8 mouse cellular contexts compared by ENCODE assay signal in genomic region chr2:164878509-164879227, GRCm38 (mm10). TPM values are rescaled to one million over a fixed set of nuclear protein-coding genes. Genes with fewer than 3 reads are reported as not detected.
DNase-seq lines count a peak whose midpoint lies in the region; ATAC-seq and TF ChIP-seq lines count a peak whose summit lies in the region.

No protein-coding gene starts in this region.

- no peaks in the 10 kb centered on the region for H3K9me3 ChIP-seq in forebrain, embryonic 10.5 days
- H3K9me3 ChIP-seq in limb, embryonic 12.5 days = no peaks in the 10 kb centered on the region
- H3K9me3 ChIP-seq in midbrain, embryonic 12.5 days = no peaks in the 10 kb centered on the region

- peak overlapping the region; percentile 100 for H3K27ac ChIP-seq in left cerebral cortex, adult 2 months
- peak overlapping the region; percentile 100 for H3K27ac ChIP-seq in forebrain, embryonic 10.5 days
- H3K27ac ChIP-seq in limb, embryonic 12.5 days = peak overlapping the region; percentile 100
- H3K27ac ChIP-seq in midbrain, embryonic 12.5 days (replicated peaks) = peak overlapping the region; percentile 99

- peak overlapping the region; percentile 99 for H3K9ac ChIP-seq in limb, embryonic 12.5 days (replicated peaks)
- peak overlapping the region; percentile 97 for H3K9ac ChIP-seq in midbrain, embryonic 12.5 days (replicated peaks)

- H3K4me2 ChIP-seq in limb, embryonic 12.5 days = peak overlapping the region; percentile 88
- peak overlapping the region; percentile 96 for H3K4me2 ChIP-seq in midbrain, embryonic 12.5 days (replicated peaks)

- DNase-seq in left cerebral cortex, adult 2 months (ENCODE audit: extremely low spot score in 1 of 2, low spot score in 2 of 2) = peak in 1 of 2 experiments; percentile 53
- DNase-seq in left cerebral cortex, postnatal 36 days (ENCODE audit: low spot score in 2 of 2) = no peak
- DNase-seq in c-Kit-negative CD71-positive TER-119-positive erythroid progenitor cells, embryonic 14.5 days (ENCODE audit: low read depth, low spot score) = peak; percentile 65
- DNase-seq in forebrain, embryonic 10.5 days (ENCODE audit: extremely low spot score, low spot score) = peak; percentile 61
- DNase-seq in heart, postnatal 4 days = peak; percentile 68
- DNase-seq in splenic B cell, adult 2 months (ENCODE audit: low read depth, low spot score) = peak; percentile 67

- 5% methylated on average over 28 of the region's 28 CpGs for WGBS in forebrain, embryonic 10.5 days
- WGBS in limb, embryonic 12.5 days = 3% methylated on average over 28 of the region's 28 CpGs
- 2% methylated on average over 28 of the region's 28 CpGs for whole genome bisulfite sequencing in midbrain, embryonic 12.5 days

- peaks cover 54% of the 10 kb centered on the region for H3K4me1 ChIP-seq in forebrain, embryonic 10.5 days
- H3K4me1 ChIP-seq in limb, embryonic 12.5 days (replicated peaks) = peaks cover 35% of the 10 kb centered on the region
- H3K4me1 ChIP-seq in midbrain, embryonic 12.5 days = peaks cover 32% of the 10 kb centered on the region

- TF ChIP-seq CTCF in left cerebral cortex, adult 2 months (IDR thresholded peaks at IDR 0.05) = no peak; the same call in none of the 2 replicates

- ATAC-seq in limb, embryonic 12.5 days (ENCODE audit: insufficient number of reproducible peaks, insufficient read depth, low FRiP score, low TSS enrichment, low read depth) = peak; percentile 54
- peak; percentile 59 for ATAC-seq in midbrain, embryonic 12.5 days (ENCODE audit: low FRiP score, low read depth)

- no peaks in the 10 kb centered on the region for H3K27me3 ChIP-seq in forebrain, embryonic 10.5 days (ENCODE audit: poor library complexity, severe bottlenecking)
- no peaks in the 10 kb centered on the region for H3K27me3 ChIP-seq in limb, embryonic 12.5 days
- no peaks in the 10 kb centered on the region for H3K27me3 ChIP-seq in midbrain, embryonic 12.5 days
- no peaks in the 10 kb centered on the region for H3K27me3 ChIP-seq in splenic B cell, adult 2 months (ENCODE audit: control insufficient read depth, insufficient read depth, low read length, poor library complexity, severe bottlenecking)

- intact Hi-C loops in left cerebral cortex, adult 2 months (cut with DNase I) = loop anchor here (1.0 kb wide), 2 partner anchors 33 to 45 kb away; partner anchors contain the start of genes Neurl2 and Zfp335
- intact Hi-C loops in left cerebral cortex, postnatal 36 days (cut with DNase I) = loop anchor here (2.0 kb wide), 2 partner anchors 32 to 44 kb away; partner anchors contain the start of gene Zfp335

- peak overlapping the region; percentile 89 for H3K4me3 ChIP-seq in left cerebral cortex, adult 2 months
- H3K4me3 ChIP-seq in forebrain, embryonic 10.5 days = peak overlapping the region; percentile 94
- H3K4me3 ChIP-seq in limb, embryonic 12.5 days (replicated peaks) = peak overlapping the region; percentile 87
- H3K4me3 ChIP-seq in midbrain, embryonic 12.5 days = peak overlapping the region; percentile 73

- peaks cover 20% of the 10 kb centered on the region for H3K36me3 ChIP-seq in forebrain, embryonic 10.5 days (replicated peaks)
- peaks cover 18% of the 10 kb centered on the region for H3K36me3 ChIP-seq in limb, embryonic 12.5 days
- H3K36me3 ChIP-seq in midbrain, embryonic 12.5 days = peaks cover 7% of the 10 kb centered on the region
- peaks cover 3% of the 10 kb centered on the region; the same call in 1 of the 2 replicates for H3K36me3 ChIP-seq in splenic B cell, adult 2 months (ENCODE audit: control insufficient read depth, insufficient read depth, low read length, poor library complexity, severe bottlenecking)

RNA-seq across cellular contexts. Expression of gene Pcif1, which starts 0.4 kb away (rescaled TPM):
- 10 to 100 TPM; 44.8 to 48.8 TPM for total RNA-seq in left cerebral cortex, adult 2 months (2021)
- total RNA-seq in left cerebral cortex, postnatal 36 days (2021) = 10 to 100 TPM; 42.8 to 46.7 TPM
- polyA plus RNA-seq in forebrain, embryonic 10.5 days (2016; fragmentation: Nextera tagmentation; extraction: Ambion mirVana) = 78.3 and 84.6 TPM in 2 replicates
- total RNA-seq in heart, postnatal 4 days (2021) = 10 to 100 TPM; 47.0 to 48.2 TPM
- polyA plus RNA-seq in limb, embryonic 12.5 days (2016; fragmentation: Nextera tagmentation; extraction: Ambion mirVana) = 82.6 and 97.6 TPM in 2 replicates
- polyA plus RNA-seq in midbrain, embryonic 12.5 days (2016; fragmentation: Nextera tagmentation; extraction: Ambion mirVana) = 87.0 and 96.9 TPM in 2 replicates

RNA-seq across cellular contexts. Expression of gene Pltp, which starts 21.2 kb away (rescaled TPM):
- 10 to 100 TPM; 78.1 to 82.4 TPM for total RNA-seq in left cerebral cortex, adult 2 months (2021)
- total RNA-seq in left cerebral cortex, postnatal 36 days (2021) = 10 to 100 TPM; 81.9 to 86.4 TPM
- polyA plus RNA-seq in forebrain, embryonic 10.5 days (2016; fragmentation: Nextera tagmentation; extraction: Ambion mirVana) = 36.6 and 40.0 TPM in 2 replicates
- total RNA-seq in heart, postnatal 4 days (2021) = 10 to 100 TPM; 13.2 to 20.5 TPM
- polyA plus RNA-seq in limb, embryonic 12.5 days (2016; fragmentation: Nextera tagmentation; extraction: Ambion mirVana) = 32.6 and 37.0 TPM in 2 replicates
- polyA plus RNA-seq in midbrain, embryonic 12.5 days (2016; fragmentation: Nextera tagmentation; extraction: Ambion mirVana) = 90.2 and 113 TPM in 2 replicates

RNA-seq across cellular contexts. Expression of gene Zfp335, which starts 32.9 kb away (rescaled TPM):
- total RNA-seq in left cerebral cortex, adult 2 months (2021) = 10 to 100 TPM; 27.2 to 28.0 TPM
- total RNA-seq in left cerebral cortex, postnatal 36 days (2021) = 10 to 100 TPM; 22.6 to 28.5 TPM
- 16.0 and 16.6 TPM in 2 replicates for polyA plus RNA-seq in forebrain, embryonic 10.5 days (2016; fragmentation: Nextera tagmentation; extraction: Ambion mirVana)
- 10 to 100 TPM; 14.7 to 15.8 TPM for total RNA-seq in heart, postnatal 4 days (2021)
- 14.4 and 17.4 TPM in 2 replicates for polyA plus RNA-seq in limb, embryonic 12.5 days (2016; fragmentation: Nextera tagmentation; extraction: Ambion mirVana)
- polyA plus RNA-seq in midbrain, embryonic 12.5 days (2016; fragmentation: Nextera tagmentation; extraction: Ambion mirVana) = 17.5 and 17.7 TPM in 2 replicates

RNA-seq across cellular contexts. Expression of gene Neurl2, which starts 45.4 kb away (rescaled TPM):
- total RNA-seq in left cerebral cortex, adult 2 months (2021) = 1 to 10 TPM; 3.9 to 5.3 TPM
- total RNA-seq in left cerebral cortex, postnatal 36 days (2021) = 1 to 10 TPM; 3.8 to 5.3 TPM
- polyA plus RNA-seq in forebrain, embryonic 10.5 days (2016; fragmentation: Nextera tagmentation; extraction: Ambion mirVana) = 3.9 and 4.5 TPM in 2 replicates
- 10 to 100 TPM; 33.3 to 34.0 TPM for total RNA-seq in heart, postnatal 4 days (2021)
- polyA plus RNA-seq in limb, embryonic 12.5 days (2016; fragmentation: Nextera tagmentation; extraction: Ambion mirVana) = 6.3 and 6.8 TPM in 2 replicates
- 4.4 and 5.2 TPM in 2 replicates for polyA plus RNA-seq in midbrain, embryonic 12.5 days (2016; fragmentation: Nextera tagmentation; extraction: Ambion mirVana)

RNA-seq across cellular contexts. Expression of gene Ctsa, which starts 46.0 kb away (rescaled TPM):
- total RNA-seq in left cerebral cortex, adult 2 months (2021) = 10 to 100 TPM; 89.5 to 96.2 TPM
- 100 to 1,000 TPM; 104 to 105 TPM for total RNA-seq in left cerebral cortex, postnatal 36 days (2021)
- polyA plus RNA-seq in forebrain, embryonic 10.5 days (2016; fragmentation: Nextera tagmentation; extraction: Ambion mirVana) = 77.8 and 80.4 TPM in 2 replicates
- total RNA-seq in heart, postnatal 4 days (2021) = 100 to 1,000 TPM; 101 to 104 TPM
- polyA plus RNA-seq in limb, embryonic 12.5 days (2016; fragmentation: Nextera tagmentation; extraction: Ambion mirVana) = 103 and 107 TPM in 2 replicates
- polyA plus RNA-seq in midbrain, embryonic 12.5 days (2016; fragmentation: Nextera tagmentation; extraction: Ambion mirVana) = 98.8 and 101 TPM in 2 replicates

Comparison
In these comparisons a context has a peak if more than half of its experiments do, and no peak if none do; other contexts are left out.
1. DNase-seq: peak in c-Kit-negative CD71-positive TER-119-positive erythroid progenitor cells, embryonic 14.5 days (single experiment), forebrain, embryonic 10.5 days (single experiment), heart, postnatal 4 days (single experiment) and splenic B cell, adult 2 months (single experiment); none in left cerebral cortex, postnatal 36 days (0 of 2).
2. Peak in every context shown above with its lines, with median percentiles within 50 percentile points of each other: H3K27ac ChIP-seq and H3K4me3 ChIP-seq.